Mouse (Mus musculus): ENCODE measurements around the gene Henmt1. TPM values are rescaled to one million over a fixed set of nuclear protein-coding genes. Genes with fewer than 3 reads are reported as not detected.

Gene Henmt1
- polyA plus RNA-seq (2012; ENCODE audit: insufficient read depth, insufficient read length, missing spikeins), result not detected in 2 replicates

DNA sequence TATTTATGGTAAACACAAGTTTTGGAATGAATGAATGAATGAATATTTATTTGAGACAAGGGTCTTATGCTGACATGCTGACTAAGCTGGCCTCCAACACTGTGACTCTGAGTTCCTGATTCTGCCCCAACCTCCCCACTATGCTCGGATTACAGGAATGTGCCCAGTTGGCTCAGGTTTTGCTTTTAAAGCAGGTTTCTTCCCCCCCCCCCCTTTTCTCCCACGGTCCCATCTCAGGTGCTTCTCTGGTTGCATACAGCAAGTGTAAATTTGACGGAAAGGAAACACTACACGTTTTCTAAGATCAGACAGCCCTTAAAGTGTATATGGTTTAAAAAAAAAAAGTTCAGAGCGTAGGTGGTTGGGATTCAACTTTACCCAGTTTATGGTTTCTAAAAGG lies at the start of gene Henmt1:
Gene Henmt1 (plus strand): TSS at position 301 of the 400 bp plus-strand sequence.
- H3K27ac ChIP-seq (ENCODE audit: insufficient read depth, low read depth, low read length), result no peak within 1 kb of the TSS
- no peaks in the 10 kb centered on the region for H3K4me1 ChIP-seq (ENCODE audit: control insufficient read depth, insufficient read depth, low read length)
- TF ChIP-seq CTCF (IDR thresholded peaks at IDR 0.05; ENCODE audit: low read depth, low read length), result no peak
- no peak for TF ChIP-seq POLR2A (IDR thresholded peaks at IDR 0.05; ENCODE audit: borderline replicate concordance, low read depth, low read length)
- H3K4me3 ChIP-seq (ENCODE audit: insufficient read depth, low read length), result no peak within 1 kb of the TSS

DNA sequence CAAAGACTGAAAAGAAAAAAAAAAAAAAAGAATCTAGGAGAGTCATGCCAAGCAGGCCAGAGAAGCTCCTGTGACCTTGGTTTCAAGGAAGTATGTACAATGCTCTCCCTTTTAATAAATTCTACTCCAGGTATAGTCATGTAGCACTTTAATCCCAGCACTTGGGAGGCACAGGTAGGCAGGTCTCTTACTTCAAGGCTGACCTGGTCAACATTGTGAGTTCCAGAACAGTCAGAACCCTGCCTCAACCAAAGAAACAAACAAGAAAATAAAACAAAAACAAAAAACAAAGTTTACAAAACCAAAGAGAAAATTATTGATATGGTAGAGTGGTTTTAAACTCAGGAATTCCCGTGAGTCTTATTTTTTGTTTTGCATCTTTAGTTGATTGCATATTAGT lies 49.8 kb upstream of the Henmt1 start, which contains the start of gene Fndc7:
Gene Fndc7 (minus strand): TSS at position 101 of the 400 bp plus-strand sequence.
- Histone ChIP-seq H3K4me1 (ENCODE audit: control insufficient read depth, insufficient read depth, low read length) (peaks cover 19% of the 10 kb centered on the region), H3K27ac (ENCODE audit: insufficient read depth, low read depth, low read length) (no peak within 1 kb of the TSS), H3K4me3 (ENCODE audit: insufficient read depth, low read length) (no peak within 1 kb of the TSS)
- TF ChIP-seq POLR2A (IDR thresholded peaks at IDR 0.05; ENCODE audit: borderline replicate concordance, low read depth, low read length), result no peak
- TF ChIP-seq CTCF (IDR thresholded peaks at IDR 0.05; ENCODE audit: low read depth, low read length), result no peak

DNA sequence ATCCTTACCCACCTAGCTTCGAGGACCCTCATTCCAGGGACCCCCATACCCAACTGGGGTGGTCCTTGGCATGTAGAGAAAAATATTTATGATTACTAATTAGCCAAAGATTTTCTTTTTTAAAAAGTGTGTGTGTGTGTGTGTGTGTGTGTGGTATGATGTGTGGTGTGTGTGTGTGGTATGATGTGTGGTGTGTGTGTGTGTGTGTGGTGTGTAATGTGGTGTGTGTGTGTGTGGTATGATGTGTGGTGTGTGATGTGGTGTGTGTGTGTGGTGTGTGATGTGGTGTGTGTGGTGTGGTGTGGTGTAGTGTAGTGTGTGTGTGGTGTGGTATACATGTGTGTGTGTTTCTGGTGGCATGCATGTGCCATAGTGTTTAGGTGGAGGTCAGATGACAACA lies 47.6 kb upstream of the Henmt1 start:
- no peak overlapping the region for H3K27ac ChIP-seq (ENCODE audit: insufficient read depth, low read depth, low read length)
- TF ChIP-seq POLR2A (IDR thresholded peaks at IDR 0.05; ENCODE audit: borderline replicate concordance, low read depth, low read length) (no peak), CTCF (IDR thresholded peaks at IDR 0.05; ENCODE audit: low read depth, low read length) (no peak)
- peaks cover 3% of the 10 kb centered on the region for H3K4me1 ChIP-seq (ENCODE audit: control insufficient read depth, insufficient read depth, low read length)
- no peak overlapping the region for H3K4me3 ChIP-seq (ENCODE audit: insufficient read depth, low read length)

DNA sequence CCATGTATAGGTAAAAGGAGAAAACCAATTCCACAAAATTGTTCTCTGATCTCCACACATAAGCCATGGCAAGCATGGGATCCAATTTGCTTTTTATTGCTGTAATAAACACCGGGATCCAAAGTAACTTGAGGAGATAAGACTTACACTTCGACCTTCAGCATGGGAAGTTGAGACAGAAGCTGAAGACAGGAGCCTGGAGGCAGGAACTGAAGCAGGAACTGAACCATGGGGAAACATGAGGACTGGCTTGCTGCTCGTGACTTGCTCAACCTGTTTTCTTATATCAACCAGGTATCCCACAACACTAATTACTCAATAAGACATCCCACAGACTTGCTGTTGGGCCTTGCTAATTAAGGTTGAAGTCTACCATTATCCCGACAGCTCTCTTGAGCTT lies 46.8 kb upstream of the Henmt1 start:
- TF ChIP-seq POLR2A (IDR thresholded peaks at IDR 0.05; ENCODE audit: borderline replicate concordance, low read depth, low read length), result no peak
- Histone ChIP-seq H3K4me3 (ENCODE audit: insufficient read depth, low read length) (no peak overlapping the region), H3K27ac (ENCODE audit: insufficient read depth, low read depth, low read length) (no peak overlapping the region), H3K4me1 (ENCODE audit: control insufficient read depth, insufficient read depth, low read length) (peaks cover 3% of the 10 kb centered on the region)

DNA sequence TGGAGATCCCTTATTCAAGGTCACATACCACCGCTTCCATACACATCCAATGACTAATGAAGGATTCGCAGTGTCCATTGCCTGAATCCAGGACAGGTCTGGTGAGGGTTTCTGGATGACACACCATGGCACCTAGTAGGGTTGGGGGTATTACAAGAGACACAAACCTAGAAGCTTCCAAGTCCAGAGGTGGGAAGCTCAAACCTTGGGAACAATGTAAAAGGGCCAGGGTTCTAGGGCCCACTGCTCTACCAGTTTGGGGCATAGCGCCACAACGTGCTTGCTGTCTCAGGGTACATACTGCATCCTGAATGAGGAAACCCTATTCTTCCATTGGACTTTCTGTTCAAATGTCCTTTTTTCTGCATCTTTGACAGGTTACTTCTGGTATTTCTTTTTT lies 41.0 kb upstream of the Henmt1 start:
- 0 out of 2 replicates have a peak overlapping the region, but pooled peaks have one; percentile 15 for H3K27ac ChIP-seq (ENCODE audit: insufficient read depth, low read depth, low read length)
- H3K4me3 ChIP-seq (ENCODE audit: insufficient read depth, low read length), result no peak overlapping the region
- TF ChIP-seq CTCF (IDR thresholded peaks at IDR 0.05; ENCODE audit: low read depth, low read length) (no peak), POLR2A (IDR thresholded peaks at IDR 0.05; ENCODE audit: borderline replicate concordance, low read depth, low read length) (no peak)
- peaks cover 30% of the 10 kb centered on the region for H3K4me1 ChIP-seq (ENCODE audit: control insufficient read depth, insufficient read depth, low read length)

DNA sequence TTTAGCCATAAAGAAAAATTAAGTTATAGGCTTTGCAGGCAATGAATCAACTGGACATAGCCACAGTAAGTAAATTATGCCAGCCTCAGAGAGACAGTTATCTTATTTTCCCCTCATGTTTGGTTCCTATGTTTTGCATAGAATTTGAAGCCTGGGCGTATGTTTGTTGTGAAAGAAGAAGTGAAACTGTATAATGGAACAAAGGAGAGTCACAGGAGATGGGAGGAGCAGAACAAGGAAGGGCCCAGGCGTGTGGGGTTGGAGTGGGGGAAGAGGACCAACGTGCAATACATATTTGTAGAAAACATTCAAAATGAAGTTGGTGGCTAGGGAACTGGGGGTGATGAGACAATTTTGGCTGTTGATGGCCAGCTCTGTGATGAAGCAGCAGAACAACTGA lies 39.5 kb upstream of the Henmt1 start:
- TF ChIP-seq POLR2A (IDR thresholded peaks at IDR 0.05; ENCODE audit: borderline replicate concordance, low read depth, low read length) (no peak), CTCF (IDR thresholded peaks at IDR 0.05; ENCODE audit: low read depth, low read length) (no peak)
- H3K4me1 ChIP-seq (ENCODE audit: control insufficient read depth, insufficient read depth, low read length), result peaks cover 36% of the 10 kb centered on the region

DNA sequence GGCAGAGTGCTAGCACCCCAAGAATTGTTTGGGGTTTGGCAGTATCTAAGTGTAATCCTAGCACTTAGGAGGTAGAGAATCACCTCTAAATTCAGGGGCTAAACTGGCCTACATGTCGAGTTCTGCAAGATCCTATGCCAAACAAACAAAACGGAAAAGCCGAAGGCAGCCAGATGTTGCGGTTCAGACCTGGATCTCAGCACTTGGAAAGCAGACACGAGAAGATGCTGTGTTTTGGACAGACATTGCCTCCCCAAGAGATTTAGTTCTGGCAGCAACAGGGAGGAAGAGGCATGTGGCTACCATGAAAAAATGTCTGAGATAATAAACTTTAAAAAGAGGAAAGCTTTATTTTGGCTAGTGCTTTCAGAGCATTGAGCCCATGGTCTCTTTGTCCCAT lies 39.0 kb upstream of the Henmt1 start:
- no peak overlapping the region for H3K4me3 ChIP-seq (ENCODE audit: insufficient read depth, low read length)
- TF ChIP-seq POLR2A (IDR thresholded peaks at IDR 0.05; ENCODE audit: borderline replicate concordance, low read depth, low read length), result no peak
- no peak for TF ChIP-seq CTCF (IDR thresholded peaks at IDR 0.05; ENCODE audit: low read depth, low read length)
- peaks cover 33% of the 10 kb centered on the region for H3K4me1 ChIP-seq (ENCODE audit: control insufficient read depth, insufficient read depth, low read length)
- H3K27ac ChIP-seq (ENCODE audit: insufficient read depth, low read depth, low read length), result peak overlapping the region; percentile 86

More for the DNA sequence above, 39.5 kb upstream of the Henmt1 start:
- H3K27ac ChIP-seq (ENCODE audit: insufficient read depth, low read depth, low read length), result peak overlapping the region; percentile 92
- no peak overlapping the region for H3K4me3 ChIP-seq (ENCODE audit: insufficient read depth, low read length)

DNA sequence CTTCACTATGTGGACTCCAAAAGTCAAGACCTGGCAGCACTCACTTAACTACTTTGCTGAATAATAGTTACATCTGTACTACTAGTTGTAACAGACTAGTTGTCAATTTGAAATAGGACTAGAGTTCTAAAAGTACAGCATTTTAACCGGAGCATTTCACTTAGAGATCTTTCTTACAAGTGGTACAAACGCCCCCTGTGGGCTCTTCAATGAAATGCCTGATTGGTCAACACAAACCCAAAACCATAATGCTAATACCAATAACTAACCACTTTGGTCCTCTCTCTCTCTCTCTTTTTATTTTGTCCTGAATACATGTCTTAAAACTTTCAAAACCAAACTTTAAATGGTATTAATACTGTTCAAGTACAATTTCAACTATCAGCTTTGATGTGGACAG lies 37.6 kb upstream of the Henmt1 start:
- TF ChIP-seq CTCF (IDR thresholded peaks at IDR 0.05; ENCODE audit: low read depth, low read length), result no peak
- no peak for TF ChIP-seq POLR2A (IDR thresholded peaks at IDR 0.05; ENCODE audit: borderline replicate concordance, low read depth, low read length)
- Histone ChIP-seq H3K4me1 (ENCODE audit: control insufficient read depth, insufficient read depth, low read length) (peaks cover 35% of the 10 kb centered on the region), H3K4me3 (ENCODE audit: insufficient read depth, low read length) (no peak overlapping the region), H3K27ac (ENCODE audit: insufficient read depth, low read depth, low read length) (peak overlapping the region; percentile 86)

DNA sequence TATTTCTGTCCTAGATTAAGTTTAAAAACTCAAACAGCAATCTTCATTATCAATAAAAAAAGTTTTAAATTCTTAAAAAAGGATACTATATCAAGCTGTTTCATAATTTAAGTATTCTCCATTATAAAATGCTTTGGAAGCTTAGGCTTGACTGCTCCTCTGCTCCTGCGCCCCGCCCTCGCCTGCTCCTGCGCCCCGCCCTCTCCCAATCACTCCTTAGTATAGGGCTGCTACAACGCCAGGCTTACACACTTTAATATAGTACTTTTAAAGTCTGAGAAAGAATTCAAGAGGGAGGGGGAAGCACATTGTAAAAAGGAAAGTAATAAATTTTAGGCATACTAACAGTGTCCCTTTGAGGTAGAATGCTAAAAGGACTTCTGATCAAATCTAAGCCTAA lies 36.7 kb upstream of the Henmt1 start:
- H3K27ac ChIP-seq (ENCODE audit: insufficient read depth, low read depth, low read length), result no peak overlapping the region
- H3K4me1 ChIP-seq (ENCODE audit: control insufficient read depth, insufficient read depth, low read length), result peaks cover 35% of the 10 kb centered on the region
- no peak overlapping the region for H3K4me3 ChIP-seq (ENCODE audit: insufficient read depth, low read length)
- no peak for TF ChIP-seq CTCF (IDR thresholded peaks at IDR 0.05; ENCODE audit: low read depth, low read length)
- no peak for TF ChIP-seq POLR2A (IDR thresholded peaks at IDR 0.05; ENCODE audit: borderline replicate concordance, low read depth, low read length)

DNA sequence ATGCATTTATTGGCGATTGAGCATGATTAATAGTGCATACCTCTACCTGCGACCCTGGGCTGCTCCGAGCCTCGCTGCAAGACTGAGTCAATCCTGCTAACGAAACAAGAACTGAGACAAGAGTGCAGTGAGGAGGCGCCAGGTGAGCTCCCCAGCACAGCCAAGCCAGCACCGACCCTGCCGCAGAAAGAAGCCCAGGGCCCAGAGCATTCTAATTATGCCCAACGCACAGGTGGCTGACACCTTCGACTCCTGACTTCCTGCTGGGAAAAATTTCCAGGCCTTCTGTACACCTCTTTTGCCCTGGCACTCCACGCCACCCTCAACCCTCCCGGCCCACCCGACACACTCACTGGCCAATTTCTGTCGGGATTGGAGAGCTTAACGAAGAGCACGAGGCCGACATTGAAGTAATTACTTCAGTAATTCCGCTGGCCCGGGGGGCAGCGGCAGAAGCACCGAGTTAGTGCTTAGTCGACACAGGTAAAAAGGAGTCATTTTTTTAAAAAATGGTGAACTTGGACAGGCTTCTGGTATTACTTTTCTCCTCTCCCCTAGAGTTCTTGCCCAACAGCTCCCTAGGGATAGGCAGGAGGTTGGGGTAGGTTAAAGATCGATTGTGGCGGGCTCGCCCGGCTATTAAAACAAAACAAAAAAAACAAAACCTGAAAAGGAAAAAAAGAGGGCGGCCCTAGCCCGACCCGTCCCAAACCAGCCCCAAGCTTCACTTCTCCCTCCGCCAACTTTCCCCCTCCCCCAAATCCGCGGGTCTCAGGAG lies 29.2 kb upstream of the Henmt1 start:
- Histone ChIP-seq H3K4me1 (ENCODE audit: control insufficient read depth, insufficient read depth, low read length) (peaks cover 19% of the 10 kb centered on the region), H3K27ac (ENCODE audit: insufficient read depth, low read depth, low read length) (peak overlapping the region; percentile 93), H3K4me3 (ENCODE audit: insufficient read depth, low read length) (peak overlapping the region; percentile 84)
- no peak for TF ChIP-seq CTCF (IDR thresholded peaks at IDR 0.05; ENCODE audit: low read depth, low read length)
- TF ChIP-seq POLR2A (IDR thresholded peaks at IDR 0.05; ENCODE audit: borderline replicate concordance, low read depth, low read length), result no peak
